Mouse (Mus musculus): ENCODE measurements around the gene Ly86. TPM values are rescaled to one million over a fixed set of nuclear protein-coding genes. Genes with fewer than 3 reads are reported as not detected.

The Ly86 gene
- total and polyA plus RNA-seq, 3 experiments, result not detected

GRCm38 (mm10) chr13:37329747-37330146, 15.3 kb upstream of the Ly86 start:
- Histone ChIP-seq H3K79me2 (ENCODE audit: control insufficient read depth, insufficient read depth, low read length, poor library complexity) (no peaks in the 10 kb centered on the region), H3K4me3 (ENCODE audit: control insufficient read depth in 1 of 2, insufficient read depth in 1 of 2, low read depth in 2 of 2, low read length in 2 of 2) (no peak overlapping the region), H3K9me3 (replicated peaks; ENCODE audit: insufficient read depth, low read length) (no peaks in the 10 kb centered on the region), H3K27me3 (ENCODE audit: control insufficient read depth in 1 of 2, insufficient read depth in 2 of 2, low read length in 2 of 2) (no peaks in the 10 kb centered on the region), H3K27ac (ENCODE audit: control insufficient read depth, low read depth, low read length) (no peak overlapping the region), H3K36me3 (ENCODE audit: control insufficient read depth in 1 of 2, insufficient read depth in 2 of 2, low read length in 2 of 2) (no peaks in the 10 kb centered on the region), H3K4me1 (ENCODE audit: control insufficient read depth in 1 of 2, insufficient read depth in 2 of 2, low read length in 2 of 2) (no peaks in the 10 kb centered on the region), H3K9ac (ENCODE audit: control insufficient read depth, low read depth, low read length, poor library complexity, severe bottlenecking) (no peak overlapping the region)
- TF ChIP-seq MYB (IDR thresholded peaks at IDR 0.05; ENCODE audit: low read depth, low read length) (no peak), RAD21 (IDR thresholded peaks at IDR 0.05; ENCODE audit: low read depth, low read length) (no peak), MEF2A (IDR thresholded peaks at IDR 0.05; ENCODE audit: extremely low read depth, insufficient replicate concordance, low read depth, low read length, poor library complexity, severe bottlenecking) (no peak), SIN3A (IDR thresholded peaks at IDR 0.05; ENCODE audit: low read length) (no peak), UBTF (IDR thresholded peaks at IDR 0.05; ENCODE audit: borderline replicate concordance, insufficient read depth, low read depth, low read length) (no peak), GABPA (IDR thresholded peaks at IDR 0.05; ENCODE audit: low read depth, low read length) (no peak), TBP (IDR thresholded peaks at IDR 0.05; ENCODE audit: low read depth, low read length) (no peak), BHLHE40 (IDR thresholded peaks at IDR 0.05; ENCODE audit: borderline replicate concordance, low read depth, low read length) (no peak), GATA1 (IDR thresholded peaks at IDR 0.05; ENCODE audit: low read depth, low read length) (no peak)
- no peak for DNase-seq (ENCODE audit: low read depth, low spot score)

GRCm38 (mm10) chr13:37330971-37331370, 14.0 kb upstream of the Ly86 start:
- no peaks in the 10 kb centered on the region for H3K79me2 ChIP-seq (ENCODE audit: control insufficient read depth, insufficient read depth, low read length, poor library complexity)
- H3K36me3 ChIP-seq (ENCODE audit: control insufficient read depth in 1 of 2, insufficient read depth in 2 of 2, low read length in 2 of 2), result no peaks in the 10 kb centered on the region
- no peaks in the 10 kb centered on the region for H3K4me1 ChIP-seq (ENCODE audit: control insufficient read depth in 1 of 2, insufficient read depth in 2 of 2, low read length in 2 of 2)
- no peak overlapping the region for H3K4me3 ChIP-seq (ENCODE audit: control insufficient read depth in 1 of 2, insufficient read depth in 1 of 2, low read depth in 2 of 2, low read length in 2 of 2)
- H3K27ac ChIP-seq (ENCODE audit: control insufficient read depth, low read depth, low read length), result no peak overlapping the region
- no peak overlapping the region for H3K9ac ChIP-seq (ENCODE audit: control insufficient read depth, low read depth, low read length, poor library complexity, severe bottlenecking)
- H3K9me3 ChIP-seq (replicated peaks; ENCODE audit: insufficient read depth, low read length), result no peaks in the 10 kb centered on the region
- no peaks in the 10 kb centered on the region for H3K27me3 ChIP-seq (ENCODE audit: control insufficient read depth in 1 of 2, insufficient read depth in 2 of 2, low read length in 2 of 2)
- no peak for TF ChIP-seq TBP (IDR thresholded peaks at IDR 0.05; ENCODE audit: low read depth, low read length)
- TF ChIP-seq USF1 (IDR thresholded peaks at IDR 0.05; ENCODE audit: low read depth, low read length), result no peak
- no peak for TF ChIP-seq ZMIZ1 (IDR thresholded peaks at IDR 0.05; ENCODE audit: low read depth, low read length)
- no peak for TF ChIP-seq UBTF (IDR thresholded peaks at IDR 0.05; ENCODE audit: borderline replicate concordance, insufficient read depth, low read depth, low read length)
- no peak for TF ChIP-seq ZC3H11A (IDR thresholded peaks at IDR 0.05; ENCODE audit: low read depth, low read length)
- TF ChIP-seq SIN3A (IDR thresholded peaks at IDR 0.05; ENCODE audit: low read length), result no peak
- no peak for TF ChIP-seq MAZ (IDR thresholded peaks at IDR 0.05; ENCODE audit: low read depth, low read length)
- TF ChIP-seq MYB (IDR thresholded peaks at IDR 0.05; ENCODE audit: low read depth, low read length), result no peak
- no peak for TF ChIP-seq EP300 (IDR thresholded peaks at IDR 0.05; ENCODE audit: low read depth in 1 of 2, low read length in 2 of 2)
- TF ChIP-seq MXI1 (IDR thresholded peaks at IDR 0.05; ENCODE audit: low read depth, low read length), result no peak
- no peak for TF ChIP-seq MEF2A (IDR thresholded peaks at IDR 0.05; ENCODE audit: extremely low read depth, insufficient replicate concordance, low read depth, low read length, poor library complexity, severe bottlenecking)
- no peak for TF ChIP-seq RAD21 (IDR thresholded peaks at IDR 0.05; ENCODE audit: low read depth, low read length)
- TF ChIP-seq POLR2AphosphoS2 (IDR thresholded peaks at IDR 0.05; ENCODE audit: low read length), result no peak
- TF ChIP-seq SMC3 (IDR thresholded peaks at IDR 0.05; ENCODE audit: low read depth, low read length), result no peak
- no peak for TF ChIP-seq POLR2A (IDR thresholded peaks at IDR 0.05; ENCODE audit: control insufficient read depth in 1 of 2, insufficient read depth in 1 of 2, low read depth in 1 of 2, low read length in 2 of 2, poor library complexity in 1 of 2)
- TF ChIP-seq CHD2 (IDR thresholded peaks at IDR 0.05; ENCODE audit: low read length), result no peak
- TF ChIP-seq E2F4 (IDR thresholded peaks at IDR 0.05; ENCODE audit: borderline replicate concordance, low read depth, low read length), result no peak
- TF ChIP-seq CTCF (IDR thresholded peaks at IDR 0.05 in 2 of 3, conservative IDR thresholded peaks at IDR 0.05 in 1 of 3; ENCODE audit: control insufficient read depth in 1 of 3, insufficient read depth in 1 of 3, low read depth in 2 of 3, low read length in 3 of 3, poor library complexity in 1 of 3, severe bottlenecking in 1 of 3), result no peak
- no peak for DNase-seq (ENCODE audit: low read depth, low spot score)

Data from MEL (cell line).